Mouse (Mus musculus) E14TG2a.4 (cell line): ENCODE data around the gene Ubr2.

ENCODE experiments used
- CTCF ChIP-seq: conservative IDR thresholded peaks from 2 replicates; pipeline ENCODE4 v1.5.1; 2014; ENCODE audit warnings: low read length
- NANOG ChIP-seq: IDR thresholded peaks from 2 replicates; pipeline ENCODE4 v1.6.1; 2014; ENCODE audit warnings: borderline replicate concordance, low read length, mixed read lengths
- POU5F1 ChIP-seq: IDR thresholded peaks from 2 replicates; pipeline ENCODE4 v1.6.1; 2014; ENCODE audit warnings: low read length, borderline replicate concordance

DNA sequence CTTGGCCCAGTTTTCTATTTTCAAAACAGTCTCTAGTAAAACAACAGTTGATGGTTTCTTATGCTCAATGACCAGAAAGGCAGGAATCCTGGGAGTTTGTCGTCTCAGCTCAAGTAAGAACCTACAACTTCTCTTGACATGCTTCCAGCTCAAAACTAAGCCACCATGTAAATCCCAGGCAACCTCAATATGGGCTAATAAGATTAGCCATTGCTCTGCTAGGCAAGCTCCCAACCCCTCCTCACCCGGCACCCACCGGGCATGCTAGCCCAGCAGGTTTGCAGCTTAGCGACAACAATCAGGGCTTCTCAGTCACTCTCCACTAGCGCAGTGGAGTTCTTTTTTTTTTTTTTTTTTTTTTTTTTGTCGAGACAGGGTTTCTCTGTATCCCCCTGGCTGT lies 84.2 kb downstream of the Ubr2 start:
- TF ChIP-seq CTCF (no peak), POU5F1 (no peak), NANOG (no peak)
